Mouse (Mus musculus) heart, postnatal 0 days (tissue): ENCODE results near the gene Fam131b.

Experiments
- CTCF ChIP-seq: IDR thresholded peaks from 2 replicates; pipeline ENCODE4 v1.5.1; 2016; ENCODE audit warnings: antibody characterized with exemption, control low read depth, low read depth
- EP300 ChIP-seq: IDR thresholded peaks from 2 replicates; pipeline ENCODE4 v1.6.1; 2016; ENCODE audit warnings: antibody characterized with exemption, low read depth

DNA sequence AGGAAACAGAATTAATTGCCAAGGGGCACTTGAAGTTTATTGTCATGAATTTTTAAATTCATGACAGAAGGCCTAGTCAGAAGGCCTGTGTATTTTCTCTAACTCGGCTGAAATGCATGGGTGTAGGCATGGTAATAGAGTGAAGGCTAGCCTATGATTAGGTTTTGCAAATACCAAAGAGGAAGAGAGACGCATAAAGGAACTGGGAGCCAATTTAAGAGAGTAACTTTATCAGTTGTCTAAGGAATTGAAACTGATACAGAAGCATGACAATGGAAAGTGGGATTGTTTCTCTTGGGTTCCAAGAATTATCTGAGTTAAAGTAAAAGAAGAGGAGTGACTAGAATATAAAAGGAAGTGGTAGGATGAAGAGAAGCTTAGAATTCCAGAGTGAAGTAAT lies 14.7 kb upstream of the Fam131b start:
- TF ChIP-seq EP300: no peak
- no peak for TF ChIP-seq CTCF
